Mouse (Mus musculus) neural tube, embryonic 11.5 days (tissue): Measurements from ENCODE around the gene Samhd1. TPM values are rescaled to one million over a fixed set of nuclear protein-coding genes. Genes with fewer than 3 reads are reported as not detected.

Experiments
- ATAC-seq: fragments of 200-750 bp; cut with Nextera tagmentation; 2 replicates; pipeline ENCODE4 v1.8.0; 2017; ENCODE audit warnings: moderate number of reproducible peaks, mild to moderate bottlenecking, moderate TSS enrichment, moderate library complexity; ENCODE audit not compliant: insufficient read depth, low FRiP score, low TSS enrichment
- DNase-seq: peaks from one replicate; pipeline ENCODE4 v3.0.0-alpha.2; 2015; ENCODE audit warnings: low spot score
- H3K27ac ChIP-seq: fragments of 300-500 bp; sonication (generic); 2 replicates; pipeline ENCODE4 v1.5.1; 2014; ENCODE audit warnings: low read depth, mild to moderate bottlenecking, low read length
- H3K27me3 ChIP-seq: fragments of 300-500 bp; sonication (generic); 2 replicates; pipeline ENCODE4 v1.6.1; 2014; ENCODE audit warnings: mild to moderate bottlenecking, low read length, mixed read lengths; ENCODE audit not compliant: control insufficient read depth, insufficient read depth
- H3K36me3 ChIP-seq: fragments of 300-500 bp; sonication (generic); 2 replicates; pipeline ENCODE4 v1.6.1; 2014; ENCODE audit warnings: mild to moderate bottlenecking, low read length, moderate library complexity, mixed read lengths; ENCODE audit not compliant: control insufficient read depth, insufficient read depth
- H3K4me1 ChIP-seq: fragments of 300-500 bp; sonication (generic); 2 replicates; pipeline ENCODE4 v1.6.1; 2014; ENCODE audit warnings: low read length, mixed read lengths; ENCODE audit not compliant: control insufficient read depth, insufficient read depth
- H3K4me2 ChIP-seq: fragments of 300-500 bp; sonication (generic); 2 replicates; pipeline ENCODE4 v1.6.1; 2014; ENCODE audit warnings: low read depth, mild to moderate bottlenecking, moderate library complexity
- H3K4me3 ChIP-seq: fragments of 300-500 bp; sonication (generic); 2 replicates; pipeline ENCODE4 v1.5.1; 2014; ENCODE audit warnings: low read depth, low read length
- H3K9ac ChIP-seq: fragments of 300-500 bp; sonication (generic); 2 replicates; pipeline ENCODE4 v1.6.1; 2014; ENCODE audit warnings: mild to moderate bottlenecking, low read length
- H3K9me3 ChIP-seq: fragments of 300-500 bp; sonication (generic); 2 replicates; pipeline ENCODE4 v1.6.1; 2016; ENCODE audit warnings: low read length; ENCODE audit not compliant: control insufficient read depth
- WGBS: fragments of 180-500 bp; shearing (Covaris S2); extraction: QIAGEN DNeasy Blood & Tissue Kit; methylation state at CpG from one replicate; pipeline ENCODE4 v1.1.7; 2014; 5-methylcytosine and 5-hydroxymethylcytosine counted together
- polyA plus RNA-seq: library from polyadenylated mRNA; unstranded; fragments of >200 nt; fragmentation: Nextera tagmentation; extraction: Ambion mirVana; gene quantifications from 2 replicates; pipeline ENCODE4 v1.2.1, GENCODE M21; 2014

Gene Samhd1
- polyA plus RNA-seq, 1 experiment from 2014 or later = 18.7 TPM

GRCm38 (mm10) chr2:157068701-157069354 lies 66.2 kb downstream of the Samhd1 start:
- no peak for DNase-seq
- Histone ChIP-seq H3K4me1 (peaks cover 30% of the 10 kb centered on the region), H3K36me3 (peaks cover 4% of the 10 kb centered on the region), H3K9me3 (no peaks in the 10 kb centered on the region), H3K27me3 (no peaks in the 10 kb centered on the region), H3K27ac (no peak overlapping the region), H3K9ac (no peak overlapping the region), H3K4me3 (no peak overlapping the region), H3K4me2 (no peak overlapping the region)
- ATAC-seq = no peak
- whole genome bisulfite sequencing = 77% methylated on average over 14 of the region's 14 CpGs

GRCm38 (mm10) chr2:157066731-157067430 lies 68.2 kb downstream of the Samhd1 start:
- Histone ChIP-seq H3K4me2 (no peak overlapping the region), H3K9ac (no peak overlapping the region), H3K36me3 (no peaks in the 10 kb centered on the region; the same call in 1 of the 2 replicates), H3K27me3 (no peaks in the 10 kb centered on the region), H3K4me3 (no peak overlapping the region), H3K4me1 (peaks cover 30% of the 10 kb centered on the region), H3K9me3 (no peaks in the 10 kb centered on the region), H3K27ac (no peak overlapping the region)
- WGBS = 76% methylated on average over 7 of the region's 7 CpGs
- ATAC-seq (no peak), DNase-seq (no peak)

GRCm38 (mm10) chr2:157065879-157066226 lies 69.2 kb downstream of the Samhd1 start:
- 77% methylated on average over 7 of the region's 7 CpGs for WGBS
- no peaks in the 10 kb centered on the region for H3K9me3 ChIP-seq
- H3K36me3 ChIP-seq = no peaks in the 10 kb centered on the region; the same call in 1 of the 2 replicates
- H3K4me3 ChIP-seq = no peak overlapping the region
- no peak overlapping the region for H3K27ac ChIP-seq
- peaks cover 24% of the 10 kb centered on the region for H3K4me1 ChIP-seq
- no peak overlapping the region for H3K4me2 ChIP-seq
- ATAC-seq = no peak
- H3K27me3 ChIP-seq = no peaks in the 10 kb centered on the region
- H3K9ac ChIP-seq = no peak overlapping the region
- no peak for DNase-seq

- ATAC-seq (no peak), DNase-seq (no peak)
- H3K4me3 ChIP-seq = no peak overlapping the region
- H3K27ac ChIP-seq = no peak overlapping the region
- H3K36me3 ChIP-seq = no peaks in the 10 kb centered on the region; the same call in 1 of the 2 replicates
- H3K4me2 ChIP-seq = no peak overlapping the region
- peaks cover 18% of the 10 kb centered on the region for H3K4me1 ChIP-seq
- no peaks in the 10 kb centered on the region for H3K9me3 ChIP-seq
- WGBS = 80% methylated on average over 14 of the region's 14 CpGs
- H3K27me3 ChIP-seq = no peaks in the 10 kb centered on the region
- H3K9ac ChIP-seq = no peak overlapping the region
Measured at GRCm38 (mm10) chr2:157064978-157065878, 69.8 kb downstream of the Samhd1 start.

- no peak for ATAC-seq
- Histone ChIP-seq H3K27ac (no peak overlapping the region), H3K4me2 (no peak overlapping the region), H3K4me1 (peaks cover 12% of the 10 kb centered on the region; the same call in 1 of the 2 replicates), H3K9me3 (no peaks in the 10 kb centered on the region), H3K27me3 (no peaks in the 10 kb centered on the region), H3K36me3 (peaks cover 4% of the 10 kb centered on the region; the same call in 1 of the 2 replicates), H3K4me3 (no peak overlapping the region), H3K9ac (no peak overlapping the region)
- no peak for DNase-seq
- WGBS = 74% methylated on average over 7 of the region's 7 CpGs
Measured at GRCm38 (mm10) chr2:157064136-157064535, 70.9 kb downstream of the Samhd1 start.

- H3K9ac ChIP-seq = no peak overlapping the region
- H3K27me3 ChIP-seq = no peaks in the 10 kb centered on the region
- H3K4me3 ChIP-seq = no peak overlapping the region
- no peak for ATAC-seq
- H3K4me2 ChIP-seq = no peak overlapping the region
- WGBS = 65% methylated on average over 4 of the region's 4 CpGs
- H3K27ac ChIP-seq = no peak overlapping the region
- H3K36me3 ChIP-seq = peaks cover 4% of the 10 kb centered on the region; the same call in 1 of the 2 replicates
- H3K9me3 ChIP-seq = no peaks in the 10 kb centered on the region
- no peak for DNase-seq
- H3K4me1 ChIP-seq = peaks cover 13% of the 10 kb centered on the region
Measured at GRCm38 (mm10) chr2:157063241-157063700, 71.8 kb downstream of the Samhd1 start.

- Histone ChIP-seq H3K9me3 (no peaks in the 10 kb centered on the region), H3K27me3 (no peaks in the 10 kb centered on the region), H3K4me3 (no peak overlapping the region), H3K4me2 (no peak overlapping the region), H3K4me1 (peaks cover 13% of the 10 kb centered on the region), H3K9ac (no peak overlapping the region), H3K36me3 (peaks cover 7% of the 10 kb centered on the region), H3K27ac (no peak overlapping the region)
- DNase-seq = no peak
- 87% methylated on average over 11 of the region's 11 CpGs for WGBS
- ATAC-seq = no peak
Measured at GRCm38 (mm10) chr2:157060557-157061305, 74.3 kb downstream of the Samhd1 start.

- no peak for ATAC-seq
- H3K4me1 ChIP-seq = peaks cover 13% of the 10 kb centered on the region
- H3K4me2 ChIP-seq = no peak overlapping the region
- no peak overlapping the region for H3K27ac ChIP-seq
- H3K36me3 ChIP-seq = peaks cover 9% of the 10 kb centered on the region
- no peaks in the 10 kb centered on the region for H3K27me3 ChIP-seq
- H3K9ac ChIP-seq = no peak overlapping the region
- DNase-seq = no peak
- H3K9me3 ChIP-seq = no peaks in the 10 kb centered on the region
- no peak overlapping the region for H3K4me3 ChIP-seq
- 95% methylated on average over 14 of the region's 14 CpGs for WGBS
Measured at GRCm38 (mm10) chr2:157060037-157060436, 75.0 kb downstream of the Samhd1 start.
